Mouse (Mus musculus) embryonic facial prominence, embryonic 10.5 days (tissue): ENCODE measurements around the gene Neurl1b. TPM values are rescaled to one million over a fixed set of nuclear protein-coding genes. Genes with fewer than 3 reads are reported as not detected.
A peak's percentile ranks its signal among the peaks of the same experiment; 100 is the strongest.

Experiments used
- DNase-seq: peaks from one replicate; pipeline ENCODE4 v3.0.0-alpha.2; 2017; ENCODE audit warnings: low spot score
- H3K27ac ChIP-seq: fragments of 300-500 bp; sonication (generic); replicated peaks from 2 replicates; pipeline ENCODE4 v1.5.1; 2016; ENCODE audit warnings: mild to moderate bottlenecking
- H3K27me3 ChIP-seq: fragments of 300-500 bp; sonication (generic); replicated peaks from 2 replicates; pipeline ENCODE4 v1.6.1; 2016; ENCODE audit warnings: low read depth, mild to moderate bottlenecking; ENCODE audit not compliant: poor library complexity, severe bottlenecking
- H3K36me3 ChIP-seq: fragments of 300-500 bp; sonication (generic); replicated peaks from 2 replicates; pipeline ENCODE4 v1.6.1; 2016; ENCODE audit warnings: mild to moderate bottlenecking, moderate library complexity
- H3K4me1 ChIP-seq: fragments of 300-500 bp; sonication (generic); 2 replicates; pipeline ENCODE4 v1.6.1; 2016
- H3K4me3 ChIP-seq: fragments of 300-500 bp; sonication (generic); 2 replicates; pipeline ENCODE4 v1.5.1; 2016; ENCODE audit warnings: mild to moderate bottlenecking, moderate library complexity
- H3K9me3 ChIP-seq: fragments of 300-500 bp; sonication (generic); 2 replicates; pipeline ENCODE4 v1.6.1; 2016; ENCODE audit warnings: mild to moderate bottlenecking
- WGBS: fragments of 180-500 bp; shearing (Covaris S2); methylation state at CpG from one replicate; pipeline ENCODE4 v1.1.7; 2016; 5-methylcytosine and 5-hydroxymethylcytosine counted together
- polyA plus RNA-seq: library from polyadenylated mRNA; unstranded; fragments of >200 nt; fragmentation: Nextera tagmentation; extraction: Ambion mirVana; gene quantifications from 2 replicates; pipeline ENCODE4 v1.2.1, GENCODE M21; 2016

Gene Neurl1b
- polyA plus RNA-seq: 0.16 TPM in 2 replicates

- under 1% methylated on average over 105 of the region's 105 CpGs for WGBS
- H3K27me3 ChIP-seq: peaks cover 88% of the 10 kb centered on the region
- H3K4me1 ChIP-seq: peaks cover 19% of the 10 kb centered on the region
- no peaks in the 10 kb centered on the region for H3K9me3 ChIP-seq
- peak; percentile 58 for DNase-seq
- H3K4me3 ChIP-seq: peak within 1 kb of the TSS; percentile 80
- peak within 1 kb of the TSS; percentile 83 for H3K27ac ChIP-seq
- no peaks in the 10 kb centered on the region for H3K36me3 ChIP-seq
Observed at GRCm38 (mm10) chr17:26414523-26415354, at the start of gene Neurl1b. Gene Neurl1b (plus strand): TSS chr17:26414829.

DNA sequence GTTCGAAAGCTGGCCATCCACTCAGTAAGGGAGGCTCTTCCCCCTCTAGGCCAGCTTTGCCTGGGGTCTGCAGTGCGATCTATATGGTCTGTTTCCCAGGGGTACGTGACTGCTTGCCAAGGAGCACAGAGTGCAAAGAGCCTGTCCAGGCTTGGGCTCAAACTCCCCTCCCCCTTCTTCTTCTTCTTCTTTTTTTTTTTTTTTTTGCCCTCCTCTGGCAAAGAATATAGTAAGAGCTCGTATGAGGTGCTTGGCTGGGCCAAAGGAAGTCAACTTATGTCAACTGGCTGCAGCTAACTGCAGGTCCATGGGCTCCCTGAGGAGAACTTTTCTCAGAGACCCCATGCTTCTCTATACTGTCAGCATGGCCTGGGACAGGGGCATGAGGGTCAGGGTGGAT is 47.8 kb upstream of the Neurl1b start:
- Histone ChIP-seq H3K27me3 (no peaks in the 10 kb centered on the region), H3K4me3 (no peak overlapping the region), H3K36me3 (no peaks in the 10 kb centered on the region), H3K4me1 (peaks cover 31% of the 10 kb centered on the region), H3K9me3 (no peaks in the 10 kb centered on the region), H3K27ac (no peak overlapping the region)
- WGBS: 78% methylated on average over 4 of the region's 4 CpGs
- DNase-seq: no peak

DNA sequence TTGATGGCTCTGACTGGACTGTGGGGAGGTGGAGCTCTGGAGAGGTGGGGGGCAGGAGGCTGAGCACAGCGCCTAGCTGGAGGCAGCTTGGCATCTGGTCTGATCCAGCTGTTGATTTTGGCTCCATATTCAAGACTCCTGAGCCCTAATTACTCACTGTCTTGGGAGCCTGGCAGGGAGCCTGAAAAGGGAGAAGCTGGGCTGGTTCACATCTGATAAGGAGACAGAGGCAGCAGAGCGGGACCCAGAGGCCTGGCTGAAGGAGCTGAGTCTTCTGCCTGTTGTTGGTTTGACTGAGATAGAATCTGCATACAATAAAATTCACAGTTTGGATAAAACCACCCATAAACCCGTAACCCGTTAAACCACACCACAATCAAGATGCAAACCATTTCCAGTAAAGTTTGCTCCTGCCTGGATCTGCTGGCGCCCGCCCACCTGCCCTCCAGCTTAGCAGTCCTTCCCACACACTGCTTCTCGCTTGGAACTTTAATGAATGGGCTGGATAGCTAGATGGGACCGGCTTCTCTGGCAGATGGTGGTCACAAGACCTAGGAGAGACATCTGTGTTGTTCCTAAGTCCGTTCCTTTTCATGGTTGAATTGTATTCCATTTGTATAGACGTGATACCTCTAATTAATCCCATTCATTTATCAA is 46.2 kb upstream of the Neurl1b start:
- peaks cover 21% of the 10 kb centered on the region for H3K4me1 ChIP-seq
- H3K27me3 ChIP-seq: no peaks in the 10 kb centered on the region
- WGBS: 80% methylated on average over 10 of the region's 10 CpGs
- no peak overlapping the region for H3K27ac ChIP-seq
- DNase-seq: no peak
- H3K36me3 ChIP-seq: no peaks in the 10 kb centered on the region
- H3K9me3 ChIP-seq: no peaks in the 10 kb centered on the region
- H3K4me3 ChIP-seq: no peak overlapping the region

GRCm38 (mm10) chr17:26370521-26371245 is 43.9 kb upstream of the Neurl1b start:
- DNase-seq: peak; percentile 28
- no peaks in the 10 kb centered on the region for H3K27me3 ChIP-seq
- WGBS: 54% methylated on average over 9 of the region's 9 CpGs

GRCm38 (mm10) chr17:26371246-26371535 is 43.4 kb upstream of the Neurl1b start:
- H3K9me3 ChIP-seq: no peaks in the 10 kb centered on the region
- no peaks in the 10 kb centered on the region for H3K36me3 ChIP-seq
- H3K27me3 ChIP-seq: no peaks in the 10 kb centered on the region
- 72% methylated on average over 3 of the region's 3 CpGs for WGBS
- H3K27ac ChIP-seq: no peak overlapping the region
- DNase-seq: no peak
- no peak overlapping the region for H3K4me3 ChIP-seq
- H3K4me1 ChIP-seq: 0 out of 2 replicates have a peak, but pooled peaks cover 4% of the 10 kb centered on the region

More at GRCm38 (mm10) chr17:26370521-26371245, 43.9 kb upstream of the Neurl1b start:
- Histone ChIP-seq H3K9me3 (no peaks in the 10 kb centered on the region), H3K4me3 (no peak overlapping the region), H3K36me3 (no peaks in the 10 kb centered on the region), H3K4me1 (0 out of 2 replicates have a peak, but pooled peaks cover 6% of the 10 kb centered on the region), H3K27ac (no peak overlapping the region)

DNA sequence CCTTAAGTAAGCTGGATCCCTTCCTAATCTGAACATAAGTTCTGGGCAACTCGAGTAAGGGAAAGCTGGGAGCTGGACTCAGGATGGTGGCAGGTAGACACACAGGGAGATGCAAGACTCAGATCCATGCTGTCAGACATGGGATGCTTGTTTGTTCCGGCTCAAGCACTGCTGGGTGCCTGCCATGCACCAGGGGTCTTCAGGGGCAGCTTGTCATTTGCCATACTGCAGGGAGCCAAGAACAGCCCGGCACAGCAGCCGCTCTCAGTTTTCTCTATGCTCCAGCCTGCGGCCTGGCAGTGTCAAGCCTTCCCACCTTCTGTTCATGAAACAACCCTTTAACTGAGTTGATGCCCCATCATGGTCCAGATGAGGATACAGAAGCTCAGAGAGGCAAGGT is 41.4 kb upstream of the Neurl1b start:
- H3K27ac ChIP-seq: no peak overlapping the region
- no peaks in the 10 kb centered on the region for H3K36me3 ChIP-seq
- no peak overlapping the region for H3K4me3 ChIP-seq
- DNase-seq: no peak
- 70% methylated on average over 5 of the region's 5 CpGs for WGBS
- H3K9me3 ChIP-seq: no peaks in the 10 kb centered on the region
- no peaks in the 10 kb centered on the region for H3K27me3 ChIP-seq
- H3K4me1 ChIP-seq: 0 out of 2 replicates have a peak, but pooled peaks cover 7% of the 10 kb centered on the region

DNA sequence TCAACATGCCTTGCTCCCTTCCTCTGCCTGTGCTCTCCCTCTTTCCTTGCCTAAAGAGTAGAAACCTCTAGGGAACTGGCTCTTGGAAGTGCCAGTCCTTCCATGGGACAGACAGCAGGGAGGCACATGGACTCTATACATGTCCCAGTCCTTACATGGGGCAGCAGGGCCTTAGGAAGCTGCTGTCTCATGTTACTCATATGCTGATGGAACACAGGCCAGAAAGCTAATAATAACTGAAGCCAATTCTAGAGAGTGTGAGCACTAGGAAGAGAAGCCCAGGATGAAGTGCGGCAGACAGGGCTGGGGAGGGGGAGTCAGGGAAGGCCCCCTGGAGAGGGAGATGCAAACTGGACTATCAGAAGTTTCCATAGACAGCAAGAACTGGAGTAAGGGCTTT is 38.2 kb upstream of the Neurl1b start:
- no peak overlapping the region for H3K4me3 ChIP-seq
- no peak for DNase-seq
- no peaks in the 10 kb centered on the region for H3K9me3 ChIP-seq
- H3K4me1 ChIP-seq: peaks cover 27% of the 10 kb centered on the region
- H3K27me3 ChIP-seq: no peaks in the 10 kb centered on the region
- no peaks in the 10 kb centered on the region for H3K36me3 ChIP-seq
- H3K27ac ChIP-seq: 0 out of 2 replicates have a peak overlapping the region, but pooled peaks have one; percentile 14
- WGBS: 77% methylated on average over 1 of the region's 1 CpGs

GRCm38 (mm10) chr17:26376994-26377744 is 37.5 kb upstream of the Neurl1b start:
- WGBS: 90% methylated on average over 4 of the region's 4 CpGs
- Histone ChIP-seq H3K27ac (no peak overlapping the region), H3K4me3 (no peak overlapping the region), H3K4me1 (peaks cover 35% of the 10 kb centered on the region), H3K9me3 (no peaks in the 10 kb centered on the region), H3K36me3 (no peaks in the 10 kb centered on the region), H3K27me3 (no peaks in the 10 kb centered on the region)
- DNase-seq: no peak

DNA sequence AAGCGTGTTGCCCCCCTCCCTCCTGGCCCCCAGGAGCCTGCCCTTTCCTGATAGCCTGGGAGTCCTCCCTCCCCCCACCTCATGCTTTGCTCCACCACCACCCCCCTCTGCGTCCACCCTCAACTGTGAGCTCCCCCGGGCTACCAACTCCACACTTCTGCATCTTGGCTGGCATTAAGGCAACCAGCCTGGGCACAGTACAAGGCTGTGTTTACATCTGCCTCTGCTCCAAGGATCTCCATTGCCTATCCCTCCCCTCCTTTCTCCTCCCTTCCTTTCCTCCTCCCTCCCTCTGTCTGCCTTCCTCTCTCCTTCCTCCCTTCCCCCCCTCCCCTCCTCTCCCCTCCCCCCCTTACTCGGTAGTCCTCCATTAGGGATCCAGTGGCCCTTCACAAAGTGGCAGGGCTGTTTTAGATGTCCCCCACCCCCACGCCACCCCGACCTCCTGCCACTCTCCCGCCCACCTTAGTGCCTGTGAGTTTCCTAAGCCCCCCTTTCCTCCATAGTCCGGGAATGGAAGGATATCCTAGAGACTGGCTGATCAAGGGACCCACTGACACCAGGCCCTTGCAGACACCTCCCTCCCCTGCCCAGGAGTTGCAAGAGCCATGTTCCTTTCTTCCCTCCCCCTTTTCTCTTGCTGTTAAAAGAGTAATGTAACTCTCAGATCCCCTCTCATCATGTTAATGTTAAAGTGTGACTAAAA is 34.2 kb upstream of the Neurl1b start:
- H3K27ac ChIP-seq: peak overlapping the region; percentile 70
- WGBS: 45% methylated on average over 8 of the region's 8 CpGs
- H3K4me3 ChIP-seq: peak overlapping the region; percentile 11; the same call in 1 of the 2 replicates
- no peak for DNase-seq
- peaks cover 33% of the 10 kb centered on the region for H3K4me1 ChIP-seq
- H3K36me3 ChIP-seq: no peaks in the 10 kb centered on the region
- H3K27me3 ChIP-seq: no peaks in the 10 kb centered on the region
- no peaks in the 10 kb centered on the region for H3K9me3 ChIP-seq

DNA sequence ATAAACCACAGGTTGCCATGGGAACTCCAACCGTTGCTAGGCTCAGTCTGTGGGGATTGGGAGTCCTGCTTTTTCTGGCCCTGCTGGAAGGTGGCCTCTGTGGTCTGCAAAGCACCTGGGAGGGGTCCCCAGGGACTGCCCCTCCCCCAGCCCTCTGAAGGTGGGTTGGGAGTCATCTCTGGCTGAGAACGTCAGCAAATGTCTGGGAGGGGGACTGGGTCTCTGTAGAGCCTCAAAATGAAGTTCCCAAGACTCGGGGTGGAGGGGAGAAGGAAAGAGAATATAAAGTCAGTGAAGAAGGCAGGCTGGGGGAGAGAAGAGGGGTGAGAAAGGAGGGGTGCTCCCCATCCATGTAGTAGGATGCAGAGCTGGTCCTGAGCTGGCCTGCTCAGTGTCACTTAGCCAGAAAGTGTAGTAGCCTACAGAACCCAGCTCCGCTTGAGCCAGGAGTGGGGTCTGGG is 33.6 kb upstream of the Neurl1b start:
- DNase-seq: peak; percentile 29
- peak overlapping the region; percentile 70 for H3K27ac ChIP-seq
- WGBS: 52% methylated on average over 4 of the region's 4 CpGs
- peak overlapping the region; percentile 11; the same call in 1 of the 2 replicates for H3K4me3 ChIP-seq
- peaks cover 33% of the 10 kb centered on the region for H3K4me1 ChIP-seq
- no peaks in the 10 kb centered on the region for H3K36me3 ChIP-seq
- no peaks in the 10 kb centered on the region for H3K9me3 ChIP-seq
- no peaks in the 10 kb centered on the region for H3K27me3 ChIP-seq

- Histone ChIP-seq H3K4me3 (no peak overlapping the region), H3K27ac (peak overlapping the region; percentile 70), H3K27me3 (no peaks in the 10 kb centered on the region), H3K36me3 (no peaks in the 10 kb centered on the region), H3K9me3 (no peaks in the 10 kb centered on the region), H3K4me1 (peaks cover 30% of the 10 kb centered on the region)
- no peak for DNase-seq
- 56% methylated on average over 5 of the region's 5 CpGs for WGBS
Observed at GRCm38 (mm10) chr17:26381613-26382012, 33.0 kb upstream of the Neurl1b start.
